Mouse (Mus musculus): ENCODE results near the gene Specc1.

DNA sequence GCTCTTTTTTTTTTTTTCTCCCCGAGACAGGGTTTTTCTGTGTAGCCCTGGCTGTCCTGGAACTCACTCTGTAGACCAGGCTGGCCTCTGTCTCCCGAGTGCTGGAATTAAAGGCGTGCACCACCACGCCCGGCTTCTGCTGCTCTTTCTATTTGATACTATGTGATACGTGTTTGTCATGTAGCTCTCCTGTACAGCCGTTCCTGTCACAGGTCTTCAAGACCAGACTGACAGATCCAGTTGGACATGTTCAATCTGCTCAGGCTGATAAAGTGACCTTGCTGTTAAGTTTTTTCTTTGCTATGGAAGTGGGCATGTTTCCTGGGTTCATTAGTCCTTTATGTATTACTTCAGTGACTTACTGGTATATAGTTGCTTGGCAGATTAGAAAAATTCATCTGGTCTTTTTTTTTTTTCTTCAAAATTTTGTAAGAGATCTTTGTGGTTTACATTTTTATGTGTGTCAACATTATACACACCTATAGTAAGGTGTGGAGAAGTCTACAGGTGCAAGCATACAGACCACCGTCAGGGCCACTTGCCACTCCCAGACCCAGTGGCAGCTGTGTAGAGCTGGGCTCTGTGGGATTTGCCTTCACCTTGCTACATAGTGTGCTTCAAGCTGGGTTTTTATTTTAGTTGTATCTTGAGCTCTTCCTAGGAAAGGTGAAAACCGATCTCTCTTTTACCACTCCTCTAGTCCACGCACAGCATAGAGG lies 221.0 kb downstream of the Specc1 start:
- no peak for TF ChIP-seq POLR2A (IDR thresholded peaks at IDR 0.05; ENCODE audit: low read depth, low read length)
- no peak for TF ChIP-seq CTCF (IDR thresholded peaks at IDR 0.05; ENCODE audit: extremely low read depth, insufficient read depth, insufficient read length, insufficient replicate concordance)

Measured in spleen, adult 2 months (tissue).